Mouse (Mus musculus) bone marrow, adult 2 months (tissue): ENCODE results near the gene Sp2. TPM values are rescaled to one million over a fixed set of nuclear protein-coding genes. Genes with fewer than 3 reads are reported as not detected.

ENCODE experiments used
- H3K27ac ChIP-seq: fragments of 200-500 bp; 2 replicates; pipeline ENCODE4 v1.5.1; 2012; ENCODE audit warnings: low read depth, mild to moderate bottlenecking, control low read depth, inconsistent platforms, low read length; ENCODE audit not compliant: control insufficient read depth, poor library complexity, insufficient read depth
- H3K4me1 ChIP-seq: fragments of 200-500 bp; 2 replicates; pipeline ENCODE4 v1.6.1; 2011; ENCODE audit warnings: low read length; ENCODE audit not compliant: control insufficient read depth, insufficient read depth
- H3K4me3 ChIP-seq: fragments of 200-500 bp; replicated peaks from 2 replicates; pipeline ENCODE3; 2011; ENCODE audit warnings: mild to moderate bottlenecking, low read depth, low read length, control low read depth; ENCODE audit not compliant: control insufficient read depth
- CTCF ChIP-seq: fragments of 200-500 bp; IDR thresholded peaks from 2 replicates; pipeline ENCODE4 v1.5.1; 2011; ENCODE audit warnings: low read length, control low read depth; ENCODE audit not compliant: control insufficient read depth, insufficient read depth
- POLR2A ChIP-seq: fragments of 200-500 bp; IDR thresholded peaks from 2 replicates; pipeline ENCODE4 v1.6.1; 2011; ENCODE audit warnings: low read depth, mild to moderate bottlenecking, control low read depth, low read length, borderline replicate concordance; ENCODE audit not compliant: control insufficient read depth
- WGBS: fragments of 180-500 bp; shearing (Covaris S2); methylation state at CpG from one replicate; pipeline ENCODE4 v1.1.7; 2018; 5-methylcytosine and 5-hydroxymethylcytosine counted together
- polyA plus RNA-seq: library from polyadenylated mRNA; stranded (reverse); fragments of >200 nt; gene quantifications from 2 replicates; pipeline ENCODE4 v1.2.4, GENCODE M21; 2011; ENCODE audit warnings: low replicate concordance; ENCODE audit not compliant: missing spikeins, insufficient read depth, insufficient read length

Sp2 gene
- polyA plus RNA-seq, 1 experiment: 16.9 TPM

DNA sequence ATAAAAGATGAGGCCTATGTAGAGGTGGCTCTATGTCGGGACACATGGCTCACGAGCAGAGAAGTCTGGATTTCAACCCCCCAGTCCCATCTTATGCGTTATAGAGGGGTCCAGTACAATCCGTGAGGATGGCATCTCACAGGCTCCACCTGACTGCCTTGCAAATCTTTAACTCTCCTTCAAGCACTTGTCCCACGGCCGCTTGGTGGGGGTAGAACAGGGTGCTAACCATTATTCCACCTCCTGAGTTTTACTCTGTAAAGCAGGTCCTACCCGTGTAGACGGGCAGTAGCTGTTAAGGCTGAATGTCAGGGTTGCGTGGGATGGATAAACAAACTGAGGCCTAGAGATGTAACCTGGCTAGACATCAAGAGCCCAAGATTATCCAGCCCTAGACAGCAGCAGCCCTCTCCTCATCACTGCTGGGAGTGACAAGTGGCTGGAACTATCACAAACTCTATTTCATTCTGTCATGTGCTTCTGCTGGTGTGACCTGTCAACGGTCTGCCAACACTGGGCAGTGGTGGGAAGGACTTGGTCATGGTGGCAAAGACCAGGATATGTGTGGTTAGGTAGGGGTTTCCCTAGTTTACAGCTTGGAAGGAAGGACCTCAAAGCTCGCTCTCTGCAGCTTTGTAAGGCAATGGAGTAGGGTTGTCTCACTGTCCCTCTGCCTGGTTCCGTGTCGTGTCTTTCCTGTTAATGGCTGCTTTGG is 49.0 kb downstream of the Sp2 start:
- Histone ChIP-seq H3K4me3 (no peak overlapping the region), H3K4me1 (no peaks in the 10 kb centered on the region; the same call in 1 of the 2 replicates), H3K27ac (no peak overlapping the region)
- no peak for TF ChIP-seq CTCF
- TF ChIP-seq POLR2A: no peak
- 70% methylated on average over 13 of the region's 13 CpGs for WGBS

DNA sequence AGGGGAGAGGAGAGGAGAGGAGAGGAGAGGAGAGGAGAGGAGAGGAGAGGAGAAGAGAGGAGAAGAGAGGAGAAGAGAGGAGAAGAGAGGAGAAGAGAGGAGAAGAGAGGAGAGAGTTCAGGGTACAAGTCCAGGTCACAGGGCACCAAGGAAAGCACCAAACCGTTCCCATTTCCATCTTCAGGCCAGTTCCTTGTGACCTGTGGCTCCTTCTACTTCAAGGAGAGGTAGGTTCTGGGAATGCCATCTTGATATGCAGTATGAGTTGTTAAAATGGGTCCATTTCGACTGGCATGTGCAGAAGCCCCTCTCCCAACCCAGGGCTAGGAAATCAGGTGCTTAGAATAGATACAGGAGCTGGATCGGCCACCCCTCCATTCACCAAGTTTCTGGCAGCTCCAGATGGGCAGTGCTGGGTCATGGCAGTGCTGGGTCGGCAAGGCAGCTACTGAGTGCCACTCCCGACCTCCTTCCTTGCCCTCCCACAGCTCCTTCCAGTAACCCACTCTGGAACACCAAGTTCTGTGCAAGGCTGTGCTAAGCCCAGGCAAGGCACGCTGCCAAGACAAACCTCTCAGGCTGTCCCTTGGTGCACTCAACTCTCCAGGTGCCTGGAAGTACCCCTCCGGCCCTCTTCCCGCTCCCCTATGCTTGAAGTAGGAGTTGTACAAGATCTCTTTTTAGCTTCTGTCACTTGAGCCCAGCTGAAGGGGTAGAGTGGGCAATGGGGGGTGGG is 51.3 kb downstream of the Sp2 start:
- no peak for TF ChIP-seq POLR2A
- TF ChIP-seq CTCF: no peak
- Histone ChIP-seq H3K4me3 (no peak overlapping the region), H3K4me1 (no peaks in the 10 kb centered on the region; the same call in 1 of the 2 replicates), H3K27ac (no peak overlapping the region)
- WGBS: 77% methylated on average over 8 of the region's 8 CpGs

DNA sequence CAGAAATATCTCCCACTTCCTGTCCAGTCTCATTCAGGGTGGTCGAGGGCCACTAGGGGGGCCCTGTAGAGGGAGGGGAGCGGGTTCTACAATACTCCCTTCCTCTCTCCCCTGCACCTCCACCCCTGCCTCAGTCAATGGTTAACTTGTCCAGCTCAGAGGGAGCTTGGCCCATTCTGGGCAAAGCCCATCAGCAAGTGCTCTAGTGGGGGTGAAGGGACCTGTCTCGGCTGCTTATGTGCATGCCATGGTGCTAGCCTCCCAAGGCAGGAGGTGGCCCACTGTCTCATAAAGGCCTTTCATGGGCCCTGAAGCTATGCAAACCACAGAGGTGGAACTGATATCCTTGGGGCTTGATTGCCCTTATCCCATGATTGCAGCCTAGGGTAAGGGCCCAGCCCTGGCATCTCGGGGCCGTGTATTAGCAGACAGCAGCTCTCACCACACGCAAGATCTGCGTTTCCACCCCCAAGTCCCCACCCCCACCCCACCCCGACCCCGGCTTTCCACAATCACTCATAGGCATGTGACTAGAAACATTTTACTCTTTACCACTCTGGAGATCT is 52.9 kb downstream of the Sp2 start:
- H3K27ac ChIP-seq: no peak overlapping the region

DNA sequence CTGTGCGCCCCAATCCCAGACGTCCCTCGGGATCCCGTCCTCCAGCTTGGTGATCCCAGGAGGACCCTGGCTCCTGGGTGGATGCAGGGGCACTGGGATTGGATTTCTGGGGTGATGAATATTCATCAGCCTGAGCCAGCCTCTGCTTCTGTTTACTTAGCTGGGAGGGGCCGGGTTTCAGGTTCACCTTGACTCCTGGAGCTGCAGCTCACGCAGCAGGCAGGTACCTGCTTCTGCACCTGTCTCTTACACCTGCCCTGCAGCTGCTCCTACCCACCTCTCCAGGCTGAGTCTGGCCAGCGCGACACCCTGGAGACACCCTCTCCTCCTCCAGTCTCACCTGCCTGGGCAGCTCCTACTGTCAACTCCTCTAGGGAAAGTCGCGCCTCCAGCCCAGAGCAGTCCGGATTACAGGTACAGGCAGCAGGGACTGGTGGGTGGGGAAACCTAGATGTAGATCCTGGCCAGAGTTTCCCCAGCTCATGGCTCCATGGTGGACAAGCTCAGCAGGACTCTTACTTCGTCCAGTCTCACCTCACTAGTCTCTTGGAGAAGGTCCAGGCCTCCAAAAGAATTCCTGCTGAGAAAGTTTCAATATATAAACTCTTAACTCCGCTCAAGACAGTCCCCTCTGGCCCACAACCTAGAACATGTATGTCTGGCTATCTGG is 53.5 kb downstream of the Sp2 start:
- Histone ChIP-seq H3K4me3 (no peak overlapping the region), H3K4me1 (peaks cover 7% of the 10 kb centered on the region), H3K27ac (no peak overlapping the region)
- 86% methylated on average over 13 of the region's 13 CpGs for WGBS
- TF ChIP-seq POLR2A (no peak), CTCF (no peak)

More for the DNA sequence above, 52.9 kb downstream of the Sp2 start:
- TF ChIP-seq POLR2A (no peak), CTCF (no peak)
- peaks cover 4% of the 10 kb centered on the region for H3K4me1 ChIP-seq
- H3K4me3 ChIP-seq: no peak overlapping the region
- 47% methylated on average over 9 of the region's 9 CpGs for WGBS

DNA sequence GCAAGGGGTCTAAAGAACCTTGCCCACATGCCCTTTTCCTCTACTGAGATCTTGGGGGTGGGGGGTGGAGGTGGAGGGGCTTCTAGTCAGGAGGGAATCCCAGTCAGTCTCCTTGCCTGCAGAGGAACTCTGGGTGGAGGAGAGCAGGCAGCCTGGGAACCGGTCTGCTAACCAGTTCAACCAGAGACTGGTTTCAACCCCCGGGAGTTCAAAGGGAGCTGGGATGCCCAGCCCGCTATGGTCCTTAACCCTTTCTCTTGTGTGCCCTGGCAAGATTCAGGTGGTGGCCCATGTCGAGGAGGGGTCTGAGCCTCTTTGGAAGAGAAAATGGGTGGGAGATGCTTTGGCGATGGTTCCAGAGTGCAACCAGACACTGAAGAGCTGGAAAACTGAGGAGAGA is 54.1 kb downstream of the Sp2 start:
- TF ChIP-seq POLR2A: no peak
- no peak for TF ChIP-seq CTCF
- Histone ChIP-seq H3K27ac (no peak overlapping the region), H3K4me1 (peaks cover 7% of the 10 kb centered on the region), H3K4me3 (no peak overlapping the region)
- WGBS: 61% methylated on average over 5 of the region's 5 CpGs

DNA sequence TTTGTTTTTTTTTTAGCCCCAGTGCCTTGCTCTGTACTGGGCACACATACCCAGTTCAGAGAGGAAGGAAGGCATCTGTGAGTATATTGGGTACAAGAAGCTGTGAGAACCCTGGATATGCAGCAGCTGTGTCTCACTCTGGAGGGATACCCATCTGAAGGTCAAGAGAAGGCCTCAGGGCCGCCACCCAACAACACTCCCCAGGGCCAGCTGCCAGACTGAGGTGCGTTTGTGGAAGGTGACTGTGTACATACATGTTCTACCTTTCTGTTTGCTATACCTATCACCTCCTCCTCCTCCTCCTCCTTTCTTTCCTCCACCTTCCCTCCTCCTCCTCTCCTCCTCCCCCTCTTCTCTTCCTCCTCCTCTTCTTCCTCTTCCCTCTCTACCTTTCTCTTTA is 54.7 kb downstream of the Sp2 start, which contains the start of gene Prr15l:
Gene Prr15l, plus strand, starts transcription at position 17 of the 400 bp plus-strand sequence.
- 70% methylated on average over 2 of the region's 2 CpGs for whole genome bisulfite sequencing
- no peak within 1 kb of the TSS for H3K4me3 ChIP-seq
- TF ChIP-seq POLR2A (no peak), CTCF (no peak)
- H3K4me1 ChIP-seq: peaks cover 7% of the 10 kb centered on the region
- H3K27ac ChIP-seq: no peak within 1 kb of the TSS

DNA sequence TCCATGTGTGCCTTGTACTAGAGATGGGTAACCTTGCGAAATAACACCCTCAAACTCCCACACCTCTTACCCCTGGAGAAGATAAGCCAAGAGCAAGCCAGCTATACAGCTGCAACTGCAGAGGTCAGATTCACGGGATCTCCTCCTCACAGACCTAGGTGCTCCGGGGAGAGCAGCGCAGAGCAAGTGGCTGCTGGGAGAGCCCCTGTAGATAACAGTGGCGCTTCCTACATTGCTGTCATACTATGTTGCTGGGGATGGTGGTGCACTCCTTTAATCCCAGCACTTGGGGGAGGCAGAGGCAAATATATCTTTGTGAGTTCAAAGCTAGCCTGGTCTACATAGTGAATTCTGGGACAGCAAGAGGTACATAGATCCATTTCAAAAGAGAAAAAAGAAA is 56.2 kb downstream of the Sp2 start:
- Histone ChIP-seq H3K27ac (no peak overlapping the region), H3K4me3 (no peak overlapping the region), H3K4me1 (peaks cover 7% of the 10 kb centered on the region)
- WGBS: 67% methylated on average over 5 of the region's 5 CpGs
- TF ChIP-seq CTCF (no peak), POLR2A (no peak)

DNA sequence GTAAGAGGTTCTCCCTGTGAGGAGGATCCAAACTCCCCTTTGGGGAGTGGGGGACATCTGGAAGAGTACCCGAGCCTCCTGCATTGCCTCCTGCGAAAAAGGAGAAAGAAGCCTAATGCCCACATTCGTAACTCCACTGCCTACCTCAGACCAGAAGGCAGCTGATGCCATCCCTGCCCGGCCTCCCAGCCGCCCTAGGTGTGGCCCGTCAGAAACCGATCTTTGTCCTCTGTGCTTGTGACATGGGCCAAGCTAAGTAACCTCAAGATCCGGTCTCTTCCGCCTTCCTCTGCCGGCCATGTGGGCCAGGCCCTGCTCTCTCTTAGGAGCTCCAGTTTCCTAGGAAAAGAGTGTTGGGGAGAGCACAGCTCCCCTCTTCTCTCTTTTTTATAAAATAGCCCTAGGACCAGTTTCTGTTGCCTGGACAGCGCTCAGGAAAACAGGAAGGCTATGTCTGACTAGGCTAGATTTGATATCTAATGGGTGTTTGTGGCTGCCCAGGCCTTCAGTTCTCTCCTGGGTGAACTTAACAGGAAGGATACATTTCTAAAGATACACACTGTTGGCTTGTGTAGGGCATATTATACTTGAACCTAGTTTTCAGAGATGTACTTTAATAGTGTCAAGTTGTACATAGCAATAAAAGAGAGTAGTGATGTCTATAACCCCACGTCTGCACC is 57.1 kb downstream of the Sp2 start:
- H3K4me3 ChIP-seq: no peak overlapping the region
- TF ChIP-seq POLR2A (no peak), CTCF (no peak)
- H3K4me1 ChIP-seq: peaks cover 7% of the 10 kb centered on the region
- peak overlapping the region; percentile 39 for H3K27ac ChIP-seq
- WGBS: 59% methylated on average over 12 of the region's 12 CpGs
